Mouse (Mus musculus) cortical plate, adult 2 months (tissue): ENCODE measurements around the gene Uqcc3.

Experiments used
- CTCF ChIP-seq: fragments of 200-500 bp; IDR thresholded peaks from 2 replicates; pipeline ENCODE4 v1.5.1; 2011; ENCODE audit warnings: mild to moderate bottlenecking, control low read depth, low read length; ENCODE audit not compliant: insufficient read depth; ENCODE audit errors: extremely low read depth
- POLR2A ChIP-seq: fragments of 200-500 bp; IDR thresholded peaks from 2 replicates; pipeline ENCODE4 v1.6.1; 2011; ENCODE audit warnings: mild to moderate bottlenecking, low read length, control low read depth; ENCODE audit not compliant: insufficient read depth; ENCODE audit errors: extremely low read depth

DNA sequence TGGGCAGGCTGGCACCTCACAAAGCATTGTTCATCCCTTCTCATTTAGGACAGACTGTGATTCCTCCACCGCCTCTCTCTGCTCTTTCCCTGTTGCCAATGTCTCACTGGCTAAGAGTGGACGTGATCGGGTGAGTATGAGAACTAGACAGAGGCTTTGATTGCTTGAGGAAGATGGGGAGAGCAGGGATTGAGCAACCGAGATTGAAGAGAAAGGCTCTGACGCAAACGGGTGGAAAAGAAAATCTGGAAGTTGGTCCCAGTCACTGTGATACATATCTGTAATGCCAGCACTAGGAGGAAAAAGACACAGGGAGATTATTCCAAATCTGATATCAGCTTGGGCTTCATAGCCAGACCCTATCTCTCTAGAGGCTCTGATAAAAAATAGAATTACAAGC, 37.8 kb downstream of the Uqcc3 start:
- no peak for TF ChIP-seq CTCF
- TF ChIP-seq POLR2A = no peak
